Mouse (Mus musculus): Measurements from ENCODE around the gene Myo3b. TPM values are rescaled to one million over a fixed set of nuclear protein-coding genes. Genes with fewer than 3 reads are reported as not detected.

Myo3b gene
- polyA plus RNA-seq, 1 experiment = under 0.01 TPM

- Histone ChIP-seq H3K4me3 (replicated peaks) (no peak overlapping the region), H3K36me3 (ENCODE audit: control insufficient read depth) (no peaks in the 10 kb centered on the region), H3K9me3 (ENCODE audit: control insufficient read depth, low read length) (peaks cover 3% of the 10 kb centered on the region; the same call in 1 of the 2 replicates), H3K4me1 (ENCODE audit: control insufficient read depth) (no peaks in the 10 kb centered on the region), H3K27me3 (ENCODE audit: control insufficient read depth) (no peaks in the 10 kb centered on the region)
- TF ChIP-seq TAL1 (IDR thresholded peaks at IDR 0.05; ENCODE audit: low read length) (no peak), GATA1 (IDR thresholded peaks at IDR 0.05; ENCODE audit: low read length) (no peak)
Measured at GRCm38 (mm10) chr2:70195418-70196248, 156.7 kb downstream of the Myo3b start.

GRCm38 (mm10) chr2:70201796-70202555, 163.1 kb downstream of the Myo3b start:
- Histone ChIP-seq H3K9me3 (ENCODE audit: control insufficient read depth, low read length) (no peaks in the 10 kb centered on the region), H3K36me3 (ENCODE audit: control insufficient read depth) (no peaks in the 10 kb centered on the region), H3K4me3 (replicated peaks) (no peak overlapping the region), H3K27me3 (ENCODE audit: control insufficient read depth) (no peaks in the 10 kb centered on the region), H3K4me1 (ENCODE audit: control insufficient read depth) (no peaks in the 10 kb centered on the region)
- TF ChIP-seq GATA1 (IDR thresholded peaks at IDR 0.05; ENCODE audit: low read length) = no peak
- TF ChIP-seq TAL1 (IDR thresholded peaks at IDR 0.05; ENCODE audit: low read length) = no peak

- H3K27me3 ChIP-seq (ENCODE audit: control insufficient read depth) = no peaks in the 10 kb centered on the region
- H3K4me3 ChIP-seq (replicated peaks) = no peak overlapping the region
- no peak for TF ChIP-seq GATA1 (IDR thresholded peaks at IDR 0.05; ENCODE audit: low read length)
- no peak for TF ChIP-seq TAL1 (IDR thresholded peaks at IDR 0.05; ENCODE audit: low read length)
- H3K4me1 ChIP-seq (ENCODE audit: control insufficient read depth) = no peaks in the 10 kb centered on the region
- H3K36me3 ChIP-seq (ENCODE audit: control insufficient read depth) = no peaks in the 10 kb centered on the region
- no peaks in the 10 kb centered on the region for H3K9me3 ChIP-seq (ENCODE audit: control insufficient read depth, low read length)
Measured at GRCm38 (mm10) chr2:70202578-70203167, 163.7 kb downstream of the Myo3b start.

GRCm38 (mm10) chr2:70208411-70208810, 169.5 kb downstream of the Myo3b start:
- Histone ChIP-seq H3K36me3 (ENCODE audit: control insufficient read depth) (no peaks in the 10 kb centered on the region), H3K4me3 (replicated peaks) (no peak overlapping the region), H3K27me3 (ENCODE audit: control insufficient read depth) (no peaks in the 10 kb centered on the region), H3K4me1 (ENCODE audit: control insufficient read depth) (no peaks in the 10 kb centered on the region), H3K9me3 (ENCODE audit: control insufficient read depth, low read length) (peaks cover 9% of the 10 kb centered on the region)
- TF ChIP-seq TAL1 (IDR thresholded peaks at IDR 0.05; ENCODE audit: low read length) (no peak), GATA1 (IDR thresholded peaks at IDR 0.05; ENCODE audit: low read length) (no peak)

GRCm38 (mm10) chr2:70209790-70210189, 170.9 kb downstream of the Myo3b start:
- H3K4me1 ChIP-seq (ENCODE audit: control insufficient read depth) = no peaks in the 10 kb centered on the region
- no peaks in the 10 kb centered on the region for H3K36me3 ChIP-seq (ENCODE audit: control insufficient read depth)
- no peak overlapping the region for H3K4me3 ChIP-seq (replicated peaks)
- TF ChIP-seq TAL1 (IDR thresholded peaks at IDR 0.05; ENCODE audit: low read length) = no peak
- TF ChIP-seq GATA1 (IDR thresholded peaks at IDR 0.05; ENCODE audit: low read length) = no peak
- peaks cover 9% of the 10 kb centered on the region for H3K9me3 ChIP-seq (ENCODE audit: control insufficient read depth, low read length)
- no peaks in the 10 kb centered on the region for H3K27me3 ChIP-seq (ENCODE audit: control insufficient read depth)

- Histone ChIP-seq H3K4me1 (ENCODE audit: control insufficient read depth) (no peaks in the 10 kb centered on the region), H3K27me3 (ENCODE audit: control insufficient read depth) (no peaks in the 10 kb centered on the region), H3K36me3 (ENCODE audit: control insufficient read depth) (no peaks in the 10 kb centered on the region), H3K9me3 (ENCODE audit: control insufficient read depth, low read length) (peaks cover 9% of the 10 kb centered on the region), H3K4me3 (replicated peaks) (no peak overlapping the region)
- TF ChIP-seq TAL1 (IDR thresholded peaks at IDR 0.05; ENCODE audit: low read length) = no peak
- TF ChIP-seq GATA1 (IDR thresholded peaks at IDR 0.05; ENCODE audit: low read length) = no peak
Measured at GRCm38 (mm10) chr2:70210427-70211332, 171.8 kb downstream of the Myo3b start.

GRCm38 (mm10) chr2:70214401-70214800, 175.5 kb downstream of the Myo3b start:
- no peaks in the 10 kb centered on the region for H3K4me1 ChIP-seq (ENCODE audit: control insufficient read depth)
- no peak for TF ChIP-seq TAL1 (IDR thresholded peaks at IDR 0.05; ENCODE audit: low read length)
- no peak for TF ChIP-seq GATA1 (IDR thresholded peaks at IDR 0.05; ENCODE audit: low read length)
- H3K9me3 ChIP-seq (ENCODE audit: control insufficient read depth, low read length) = peaks cover 5% of the 10 kb centered on the region
- H3K4me3 ChIP-seq (replicated peaks) = no peak overlapping the region
- no peaks in the 10 kb centered on the region for H3K36me3 ChIP-seq (ENCODE audit: control insufficient read depth)
- no peaks in the 10 kb centered on the region for H3K27me3 ChIP-seq (ENCODE audit: control insufficient read depth)

GRCm38 (mm10) chr2:70217800-70218199, 178.9 kb downstream of the Myo3b start:
- no peak overlapping the region for H3K4me3 ChIP-seq (replicated peaks)
- no peaks in the 10 kb centered on the region for H3K9me3 ChIP-seq (ENCODE audit: control insufficient read depth, low read length)
- no peaks in the 10 kb centered on the region for H3K4me1 ChIP-seq (ENCODE audit: control insufficient read depth)
- H3K36me3 ChIP-seq (ENCODE audit: control insufficient read depth) = no peaks in the 10 kb centered on the region
- TF ChIP-seq GATA1 (IDR thresholded peaks at IDR 0.05; ENCODE audit: low read length) = no peak
- no peak for TF ChIP-seq TAL1 (IDR thresholded peaks at IDR 0.05; ENCODE audit: low read length)
- H3K27me3 ChIP-seq (ENCODE audit: control insufficient read depth) = no peaks in the 10 kb centered on the region

Data from erythroblast, embryonic 14.5 days (primary cell).